Mouse (Mus musculus): Measurements from ENCODE around the gene Wipi1. TPM values are rescaled to one million over a fixed set of nuclear protein-coding genes. Genes with fewer than 3 reads are reported as not detected.

Wipi1 gene
- polyA plus RNA-seq, 1 experiment from 2014 or later: 11.4 TPM

GRCm38 (mm10) chr11:109579999-109580398 is 31.8 kb downstream of the Wipi1 start:
- Histone ChIP-seq H3K4me3 (ENCODE audit: low read depth, low read length) (no peak overlapping the region), H3K4me1 (ENCODE audit: control insufficient read depth, insufficient read depth, low read length) (no peaks in the 10 kb centered on the region), H3K4me2 (ENCODE audit: low read depth) (no peak overlapping the region), H3K9me3 (ENCODE audit: control insufficient read depth, low read length) (no peaks in the 10 kb centered on the region), H3K36me3 (ENCODE audit: control insufficient read depth, insufficient read depth, low read length) (no peaks in the 10 kb centered on the region), H3K27ac (ENCODE audit: low read depth, low read length) (no peak overlapping the region), H3K27me3 (ENCODE audit: control insufficient read depth, insufficient read depth, low read length) (no peaks in the 10 kb centered on the region), H3K9ac (ENCODE audit: low read length) (no peak overlapping the region)
- 90% methylated on average over 9 of the region's 9 CpGs for WGBS
- DNase-seq (ENCODE audit: low spot score): no peak
- ATAC-seq (ENCODE audit: insufficient read depth, low FRiP score, low TSS enrichment): no peak

- no peaks in the 10 kb centered on the region for H3K27me3 ChIP-seq (ENCODE audit: control insufficient read depth, insufficient read depth, low read length)
- no peaks in the 10 kb centered on the region for H3K4me1 ChIP-seq (ENCODE audit: control insufficient read depth, insufficient read depth, low read length)
- no peak overlapping the region for H3K4me2 ChIP-seq (ENCODE audit: low read depth)
- DNase-seq (ENCODE audit: low spot score) (no peak), ATAC-seq (ENCODE audit: insufficient read depth, low FRiP score, low TSS enrichment) (no peak)
- WGBS: 89% methylated on average over 3 of the region's 3 CpGs
- H3K4me3 ChIP-seq (ENCODE audit: low read depth, low read length): no peak overlapping the region
- H3K9me3 ChIP-seq (ENCODE audit: control insufficient read depth, low read length): no peaks in the 10 kb centered on the region
- H3K27ac ChIP-seq (ENCODE audit: low read depth, low read length): no peak overlapping the region
- no peaks in the 10 kb centered on the region for H3K36me3 ChIP-seq (ENCODE audit: control insufficient read depth, insufficient read depth, low read length)
- H3K9ac ChIP-seq (ENCODE audit: low read length): no peak overlapping the region
Measured at GRCm38 (mm10) chr11:109578536-109578935, 33.2 kb downstream of the Wipi1 start.

DNA sequence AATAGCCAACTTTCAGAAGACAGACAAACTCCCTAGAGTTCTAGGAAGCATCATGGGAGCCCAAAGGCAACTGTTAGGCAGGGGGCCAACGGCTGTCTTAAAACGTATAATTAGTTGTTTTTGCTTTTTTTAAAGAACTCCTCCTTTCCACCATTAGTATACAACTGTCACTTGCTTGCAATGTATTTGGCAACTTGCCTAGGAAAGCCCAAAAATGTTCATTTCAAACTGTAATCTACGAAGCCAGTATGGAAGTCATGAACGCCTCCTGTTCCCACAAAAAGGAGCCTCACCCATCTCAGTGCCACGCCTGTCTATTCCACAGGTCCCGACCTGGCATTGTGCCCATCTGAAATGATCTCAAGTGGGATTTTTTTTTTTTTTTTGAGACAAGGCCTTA is 35.9 kb downstream of the Wipi1 start:
- H3K27me3 ChIP-seq (ENCODE audit: control insufficient read depth, insufficient read depth, low read length): no peaks in the 10 kb centered on the region
- ATAC-seq (ENCODE audit: insufficient read depth, low FRiP score, low TSS enrichment) (no peak), DNase-seq (ENCODE audit: low spot score) (no peak)
- no peak overlapping the region for H3K4me2 ChIP-seq (ENCODE audit: low read depth)
- WGBS: 93% methylated on average over 6 of the region's 6 CpGs
- H3K36me3 ChIP-seq (ENCODE audit: control insufficient read depth, insufficient read depth, low read length): no peaks in the 10 kb centered on the region
- no peaks in the 10 kb centered on the region for H3K9me3 ChIP-seq (ENCODE audit: control insufficient read depth, low read length)
- H3K9ac ChIP-seq (ENCODE audit: low read length): no peak overlapping the region
- H3K4me1 ChIP-seq (ENCODE audit: control insufficient read depth, insufficient read depth, low read length): no peaks in the 10 kb centered on the region
- no peak overlapping the region for H3K27ac ChIP-seq (ENCODE audit: low read depth, low read length)
- no peak overlapping the region for H3K4me3 ChIP-seq (ENCODE audit: low read depth, low read length)

GRCm38 (mm10) chr11:109574604-109575003 is 37.2 kb downstream of the Wipi1 start:
- H3K9ac ChIP-seq (ENCODE audit: low read length): no peak overlapping the region
- no peak overlapping the region for H3K4me3 ChIP-seq (ENCODE audit: low read depth, low read length)
- H3K27me3 ChIP-seq (ENCODE audit: control insufficient read depth, insufficient read depth, low read length): no peaks in the 10 kb centered on the region
- H3K4me2 ChIP-seq (ENCODE audit: low read depth): no peak overlapping the region
- no peaks in the 10 kb centered on the region for H3K9me3 ChIP-seq (ENCODE audit: control insufficient read depth, low read length)
- H3K36me3 ChIP-seq (ENCODE audit: control insufficient read depth, insufficient read depth, low read length): no peaks in the 10 kb centered on the region
- no peaks in the 10 kb centered on the region for H3K4me1 ChIP-seq (ENCODE audit: control insufficient read depth, insufficient read depth, low read length)
- no peak overlapping the region for H3K27ac ChIP-seq (ENCODE audit: low read depth, low read length)
- no peak for DNase-seq (ENCODE audit: low spot score)
- no peak for ATAC-seq (ENCODE audit: insufficient read depth, low FRiP score, low TSS enrichment)
- 98% methylated on average over 2 of the region's 2 CpGs for WGBS

DNA sequence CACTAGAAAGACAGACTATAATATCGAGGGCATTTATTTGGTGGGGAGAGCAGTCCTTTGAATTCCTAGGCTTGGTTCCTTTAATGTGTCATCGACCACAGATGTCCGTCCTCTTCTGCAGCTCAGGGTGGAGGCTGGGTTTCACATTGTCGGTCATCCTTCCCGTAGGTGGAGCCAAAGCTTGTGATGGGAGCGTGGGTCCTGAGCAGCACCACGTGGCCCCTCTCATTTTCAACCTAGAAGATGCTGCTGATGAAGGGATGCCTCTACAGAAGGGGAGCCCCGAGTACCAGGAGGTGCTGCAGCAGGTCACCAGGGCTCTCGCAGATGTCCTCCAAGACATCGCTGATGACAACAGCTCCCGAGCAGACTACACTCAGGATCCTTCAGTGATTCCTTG is 39.7 kb downstream of the Wipi1 start:
- no peak overlapping the region for H3K4me2 ChIP-seq (ENCODE audit: low read depth)
- DNase-seq (ENCODE audit: low spot score) (no peak), ATAC-seq (ENCODE audit: insufficient read depth, low FRiP score, low TSS enrichment) (no peak)
- H3K36me3 ChIP-seq (ENCODE audit: control insufficient read depth, insufficient read depth, low read length): no peaks in the 10 kb centered on the region
- WGBS: 86% methylated on average over 11 of the region's 11 CpGs
- no peak overlapping the region for H3K27ac ChIP-seq (ENCODE audit: low read depth, low read length)
- no peaks in the 10 kb centered on the region for H3K9me3 ChIP-seq (ENCODE audit: control insufficient read depth, low read length)
- no peaks in the 10 kb centered on the region for H3K27me3 ChIP-seq (ENCODE audit: control insufficient read depth, insufficient read depth, low read length)
- H3K4me1 ChIP-seq (ENCODE audit: control insufficient read depth, insufficient read depth, low read length): no peaks in the 10 kb centered on the region
- H3K9ac ChIP-seq (ENCODE audit: low read length): no peak overlapping the region
- H3K4me3 ChIP-seq (ENCODE audit: low read depth, low read length): no peak overlapping the region

DNA sequence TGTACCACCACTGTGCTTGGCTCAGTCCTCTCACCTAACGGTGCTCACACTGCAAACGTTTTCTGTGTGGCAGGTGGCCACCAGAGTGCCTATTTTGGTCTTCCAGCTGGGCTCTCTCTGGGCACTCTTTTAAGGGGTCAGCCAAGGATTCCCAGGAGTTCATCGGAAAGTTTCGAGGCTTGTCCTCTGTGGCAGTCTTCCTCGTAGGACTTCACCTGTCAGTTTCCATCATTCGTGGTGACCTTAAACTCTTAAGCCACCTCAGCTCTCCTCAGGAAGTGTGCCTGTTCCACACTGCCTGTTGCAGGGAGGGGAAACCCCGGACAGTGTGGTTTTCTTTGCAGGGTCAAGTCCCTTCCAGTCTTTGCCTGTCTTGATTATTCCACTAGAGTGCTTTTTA is 42.0 kb downstream of the Wipi1 start:
- Histone ChIP-seq H3K4me3 (ENCODE audit: low read depth, low read length) (no peak overlapping the region), H3K27me3 (ENCODE audit: control insufficient read depth, insufficient read depth, low read length) (no peaks in the 10 kb centered on the region), H3K4me2 (ENCODE audit: low read depth) (no peak overlapping the region), H3K9ac (ENCODE audit: low read length) (no peak overlapping the region), H3K4me1 (ENCODE audit: control insufficient read depth, insufficient read depth, low read length) (no peaks in the 10 kb centered on the region), H3K36me3 (ENCODE audit: control insufficient read depth, insufficient read depth, low read length) (no peaks in the 10 kb centered on the region), H3K9me3 (ENCODE audit: control insufficient read depth, low read length) (no peaks in the 10 kb centered on the region), H3K27ac (ENCODE audit: low read depth, low read length) (no peak overlapping the region)
- WGBS: 77% methylated on average over 7 of the region's 7 CpGs
- DNase-seq (ENCODE audit: low spot score) (no peak), ATAC-seq (ENCODE audit: insufficient read depth, low FRiP score, low TSS enrichment) (no peak)

- Histone ChIP-seq H3K36me3 (ENCODE audit: control insufficient read depth, insufficient read depth, low read length) (no peaks in the 10 kb centered on the region), H3K4me1 (ENCODE audit: control insufficient read depth, insufficient read depth, low read length) (no peaks in the 10 kb centered on the region), H3K4me2 (ENCODE audit: low read depth) (no peak overlapping the region), H3K9ac (ENCODE audit: low read length) (no peak overlapping the region), H3K9me3 (ENCODE audit: control insufficient read depth, low read length) (no peaks in the 10 kb centered on the region), H3K4me3 (ENCODE audit: low read depth, low read length) (no peak overlapping the region), H3K27me3 (ENCODE audit: control insufficient read depth, insufficient read depth, low read length) (no peaks in the 10 kb centered on the region), H3K27ac (ENCODE audit: low read depth, low read length) (no peak overlapping the region)
- DNase-seq (ENCODE audit: low spot score) (no peak), ATAC-seq (ENCODE audit: insufficient read depth, low FRiP score, low TSS enrichment) (no peak)
- 72% methylated on average over 12 of the region's 12 CpGs for WGBS
Measured at GRCm38 (mm10) chr11:109569007-109569618, 42.7 kb downstream of the Wipi1 start.

DNA sequence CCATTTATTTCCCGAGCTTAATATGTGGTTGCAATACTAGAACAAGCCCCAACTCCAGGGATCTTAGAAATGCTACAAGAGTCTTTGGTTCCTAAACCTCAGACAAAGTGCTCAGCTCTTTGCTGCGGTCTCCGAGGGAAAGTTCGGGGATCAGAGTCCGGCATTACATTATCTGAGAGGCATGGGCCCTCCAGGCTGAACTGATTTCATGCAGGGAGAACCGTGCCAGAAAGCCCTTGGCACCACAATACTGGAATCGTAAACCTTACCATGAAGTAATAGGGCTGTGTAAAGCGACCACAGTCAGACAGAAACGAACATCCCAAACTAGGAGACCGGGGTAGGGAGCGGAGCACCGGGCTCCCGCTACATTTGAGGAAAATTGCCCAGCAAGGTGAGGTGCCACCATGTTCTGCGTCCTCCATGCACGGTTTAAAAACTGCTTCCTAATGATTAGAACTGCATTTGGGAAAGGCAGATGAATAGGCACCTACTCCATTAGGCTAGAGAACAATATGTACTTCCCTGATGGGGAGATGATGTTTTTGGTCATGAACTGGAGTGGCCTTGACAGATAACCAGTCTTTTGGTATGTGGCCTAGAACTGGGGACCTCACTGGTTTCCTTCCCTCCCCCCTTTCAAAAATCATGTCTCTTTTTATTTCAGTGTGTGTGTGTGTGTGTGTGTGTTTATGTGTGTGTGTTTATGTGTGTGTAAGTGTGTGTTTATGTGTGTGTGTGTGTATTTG is 47.1 kb downstream of the Wipi1 start:
- DNase-seq (ENCODE audit: low spot score): no peak
- no peak for ATAC-seq (ENCODE audit: insufficient read depth, low FRiP score, low TSS enrichment)
- H3K27me3 ChIP-seq (ENCODE audit: control insufficient read depth, insufficient read depth, low read length): no peaks in the 10 kb centered on the region
- 88% methylated on average over 15 of the region's 15 CpGs for WGBS
- no peaks in the 10 kb centered on the region for H3K36me3 ChIP-seq (ENCODE audit: control insufficient read depth, insufficient read depth, low read length)
- H3K4me3 ChIP-seq (ENCODE audit: low read depth, low read length): no peak overlapping the region
- H3K4me1 ChIP-seq (ENCODE audit: control insufficient read depth, insufficient read depth, low read length): no peaks in the 10 kb centered on the region
- H3K27ac ChIP-seq (ENCODE audit: low read depth, low read length): no peak overlapping the region
- no peak overlapping the region for H3K9ac ChIP-seq (ENCODE audit: low read length)
- H3K9me3 ChIP-seq (ENCODE audit: control insufficient read depth, low read length): no peaks in the 10 kb centered on the region
- no peak overlapping the region for H3K4me2 ChIP-seq (ENCODE audit: low read depth)

DNA sequence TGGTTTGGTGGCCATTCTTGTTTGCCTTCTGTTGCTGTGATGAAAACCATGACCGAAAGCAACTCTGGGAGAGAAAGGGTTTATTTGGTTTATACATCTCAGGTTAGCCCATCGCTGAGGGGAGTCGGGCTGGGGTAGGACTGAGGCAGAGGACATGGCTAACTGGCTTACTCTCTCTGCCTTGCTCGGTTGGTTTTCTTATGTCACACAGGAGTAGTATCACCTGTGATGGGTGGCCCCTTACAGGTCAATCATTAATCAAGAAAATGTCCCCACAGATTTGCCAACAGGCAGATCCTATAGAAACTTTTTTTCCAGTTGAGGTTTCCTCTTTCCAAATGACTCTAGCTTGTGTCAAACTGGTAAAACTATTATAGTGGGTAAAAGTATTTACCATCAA is 48.1 kb downstream of the Wipi1 start:
- DNase-seq (ENCODE audit: low spot score): no peak
- 84% methylated on average over 4 of the region's 4 CpGs for WGBS

More for the DNA sequence above, 48.1 kb downstream of the Wipi1 start:
- H3K27ac ChIP-seq (ENCODE audit: low read depth, low read length): no peak overlapping the region
- no peaks in the 10 kb centered on the region for H3K27me3 ChIP-seq (ENCODE audit: control insufficient read depth, insufficient read depth, low read length)
- H3K9me3 ChIP-seq (ENCODE audit: control insufficient read depth, low read length): no peaks in the 10 kb centered on the region
- no peak overlapping the region for H3K4me2 ChIP-seq (ENCODE audit: low read depth)
- H3K9ac ChIP-seq (ENCODE audit: low read length): no peak overlapping the region
- no peaks in the 10 kb centered on the region for H3K36me3 ChIP-seq (ENCODE audit: control insufficient read depth, insufficient read depth, low read length)
- no peak for ATAC-seq (ENCODE audit: insufficient read depth, low FRiP score, low TSS enrichment)
- H3K4me3 ChIP-seq (ENCODE audit: low read depth, low read length): no peak overlapping the region
- no peaks in the 10 kb centered on the region for H3K4me1 ChIP-seq (ENCODE audit: control insufficient read depth, insufficient read depth, low read length)
